Mouse (Mus musculus) cerebellum, adult 2 months (tissue): ENCODE measurements at regions not wholly inside any gene's neighbourhood (a gene's known extent, or its start where the extent isn't known, plus 50 kb on each side); places are given as distances from the start of the nearest gene placed in this dataset.

Experiments used
- CTCF ChIP-seq: fragments of 200-500 bp; IDR thresholded peaks from 2 replicates; pipeline ENCODE4 v1.5.1; 2011; ENCODE audit warnings: low read depth, mild to moderate bottlenecking, control low read depth, low read length, moderate library complexity, borderline replicate concordance; ENCODE audit not compliant: insufficient read depth
- POLR2A ChIP-seq: fragments of 200-500 bp; IDR thresholded peaks from 2 replicates; pipeline ENCODE4 v1.6.1; 2011; ENCODE audit warnings: low read length, control low read depth, borderline replicate concordance; ENCODE audit not compliant: insufficient read depth

DNA sequence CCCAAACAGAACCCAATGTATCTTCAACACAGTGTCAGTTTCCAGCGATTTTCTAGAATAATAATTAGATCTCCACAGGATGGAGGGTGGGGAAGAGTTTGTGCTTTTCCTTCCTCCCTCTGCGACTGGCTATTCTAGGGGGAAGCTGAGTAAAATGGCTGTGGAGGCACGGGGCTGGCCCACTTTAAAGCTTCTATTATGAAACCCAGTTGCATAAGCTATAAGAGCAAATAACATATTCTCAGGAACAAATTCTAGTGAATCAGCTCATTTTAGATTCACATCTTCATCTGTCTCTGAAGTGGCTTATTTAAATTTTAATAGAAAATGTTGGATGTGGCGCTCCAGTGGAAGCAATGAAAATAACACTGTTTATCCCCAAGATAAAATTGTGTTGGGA lies 102.6 kb upstream of the Cpeb2 start:
- TF ChIP-seq CTCF = no peak
- TF ChIP-seq POLR2A = no peak
